Mouse (Mus musculus) embryonic facial prominence, embryonic 15.5 days (tissue): ENCODE results near the gene Foxp4. TPM values are rescaled to one million over a fixed set of nuclear protein-coding genes. Genes with fewer than 3 reads are reported as not detected.

Source experiments
- ATAC-seq: fragments of 200-750 bp; cut with Nextera tagmentation; 2 replicates; pipeline ENCODE4 v1.8.0; 2017; ENCODE audit warnings: low read depth, moderate TSS enrichment; ENCODE audit not compliant: insufficient number of reproducible peaks, low FRiP score, low TSS enrichment
- H3K27ac ChIP-seq: fragments of 300-500 bp; sonication (generic); replicated peaks from 2 replicates; pipeline ENCODE4 v1.5.1; 2015; ENCODE audit warnings: mild to moderate bottlenecking, inconsistent platforms
- H3K27me3 ChIP-seq: fragments of 300-500 bp; sonication (generic); 2 replicates; pipeline ENCODE4 v1.6.1; 2015; ENCODE audit warnings: inconsistent platforms
- H3K36me3 ChIP-seq: fragments of 300-500 bp; sonication (generic); 2 replicates; pipeline ENCODE4 v1.6.1; 2015; ENCODE audit warnings: mild to moderate bottlenecking, inconsistent platforms
- H3K4me1 ChIP-seq: fragments of 300-500 bp; sonication (generic); 2 replicates; pipeline ENCODE4 v1.6.1; 2015; ENCODE audit warnings: inconsistent platforms
- H3K4me2 ChIP-seq: fragments of 300-500 bp; sonication (generic); replicated peaks from 2 replicates; pipeline ENCODE4 v1.6.1; 2015; ENCODE audit warnings: mild to moderate bottlenecking, inconsistent platforms
- H3K4me3 ChIP-seq: fragments of 300-500 bp; sonication (generic); replicated peaks from 2 replicates; pipeline ENCODE4 v1.5.1; 2015; ENCODE audit warnings: mild to moderate bottlenecking, inconsistent platforms
- H3K9ac ChIP-seq: fragments of 300-500 bp; sonication (generic); 2 replicates; pipeline ENCODE4 v1.6.1; 2015; ENCODE audit warnings: inconsistent platforms
- H3K9me3 ChIP-seq: fragments of 300-500 bp; sonication (generic); replicated peaks from 2 replicates; pipeline ENCODE4 v1.6.1; 2016; ENCODE audit warnings: inconsistent platforms
- WGBS: fragments of 180-500 bp; shearing (Covaris S2); methylation state at CpG from one replicate; pipeline ENCODE4 v1.1.7; 2015; 5-methylcytosine and 5-hydroxymethylcytosine counted together
- polyA plus RNA-seq: library from polyadenylated mRNA; unstranded; fragments of >200 nt; fragmentation: Nextera tagmentation; extraction: Ambion mirVana; gene quantifications from 2 replicates; pipeline ENCODE4 v1.2.1, GENCODE M21; 2015

The Foxp4 gene
- polyA plus RNA-seq, 1 experiment from 2014 or later: 19.3 TPM

GRCm38 (mm10) chr17:47950831-47951230, 26.4 kb upstream of the Foxp4 start:
- peaks cover 27% of the 10 kb centered on the region for H3K4me1 ChIP-seq
- no peak overlapping the region for H3K27ac ChIP-seq
- no peak for ATAC-seq
- H3K4me3 ChIP-seq: no peak overlapping the region
- H3K9me3 ChIP-seq: no peaks in the 10 kb centered on the region
- H3K9ac ChIP-seq: no peak overlapping the region
- H3K36me3 ChIP-seq: no peaks in the 10 kb centered on the region
- 78% methylated on average over 5 of the region's 5 CpGs for WGBS
- peaks cover 14% of the 10 kb centered on the region for H3K27me3 ChIP-seq
- no peak overlapping the region for H3K4me2 ChIP-seq

GRCm38 (mm10) chr17:47949441-47949840, 25.0 kb upstream of the Foxp4 start:
- Histone ChIP-seq H3K4me2 (no peak overlapping the region), H3K4me3 (no peak overlapping the region), H3K9me3 (no peaks in the 10 kb centered on the region), H3K36me3 (no peaks in the 10 kb centered on the region), H3K9ac (no peak overlapping the region), H3K4me1 (peaks cover 19% of the 10 kb centered on the region), H3K27ac (no peak overlapping the region), H3K27me3 (peaks cover 16% of the 10 kb centered on the region)
- no peak for ATAC-seq
- 90% methylated on average over 12 of the region's 12 CpGs for WGBS

GRCm38 (mm10) chr17:47948753-47949152, 24.3 kb upstream of the Foxp4 start:
- no peak overlapping the region for H3K27ac ChIP-seq
- no peak for ATAC-seq
- no peaks in the 10 kb centered on the region for H3K9me3 ChIP-seq
- H3K4me2 ChIP-seq: no peak overlapping the region
- WGBS: 71% methylated on average over 5 of the region's 5 CpGs
- no peak overlapping the region for H3K4me3 ChIP-seq
- H3K27me3 ChIP-seq: peaks cover 19% of the 10 kb centered on the region
- peaks cover 19% of the 10 kb centered on the region for H3K4me1 ChIP-seq
- H3K9ac ChIP-seq: no peak overlapping the region
- H3K36me3 ChIP-seq: no peaks in the 10 kb centered on the region

GRCm38 (mm10) chr17:47946921-47947420, 22.5 kb upstream of the Foxp4 start:
- Histone ChIP-seq H3K4me2 (peak overlapping the region; percentile 27; the same call in 1 of the 2 replicates), H3K9me3 (no peaks in the 10 kb centered on the region), H3K27ac (no peak overlapping the region), H3K9ac (no peak overlapping the region), H3K27me3 (peaks cover 12% of the 10 kb centered on the region), H3K4me1 (peaks cover 15% of the 10 kb centered on the region), H3K36me3 (no peaks in the 10 kb centered on the region), H3K4me3 (no peak overlapping the region)
- whole genome bisulfite sequencing: 10% methylated on average over 14 of the region's 14 CpGs
- ATAC-seq: peak; percentile 53; the same call in 1 of the 2 replicates

- H3K9me3 ChIP-seq: no peaks in the 10 kb centered on the region
These were observed 21.7 kb upstream of the Foxp4 start for GRCm38 (mm10) chr17:47946111-47946510.

GRCm38 (mm10) chr17:47943103-47943870, 18.8 kb upstream of the Foxp4 start:
- H3K9ac ChIP-seq: no peak overlapping the region
- H3K4me3 ChIP-seq: no peak overlapping the region
- H3K27me3 ChIP-seq: peaks cover 7% of the 10 kb centered on the region; the same call in 1 of the 2 replicates
- H3K4me2 ChIP-seq: peak overlapping the region; percentile 2; the same call in 1 of the 2 replicates
- no peaks in the 10 kb centered on the region for H3K9me3 ChIP-seq
- H3K4me1 ChIP-seq: peaks cover 17% of the 10 kb centered on the region
- 24% methylated on average over 9 of the region's 9 CpGs for WGBS
- 0 out of 2 replicates have a peak, but pooled peaks have one; percentile 28 for ATAC-seq
- H3K27ac ChIP-seq: 0 out of 2 replicates have a peak overlapping the region, but pooled peaks have one; percentile 12
- H3K36me3 ChIP-seq: no peaks in the 10 kb centered on the region

More at GRCm38 (mm10) chr17:47946111-47946510, 21.7 kb upstream of the Foxp4 start:
- Histone ChIP-seq H3K4me2 (no peak overlapping the region), H3K4me3 (no peak overlapping the region), H3K9ac (no peak overlapping the region), H3K4me1 (peaks cover 14% of the 10 kb centered on the region), H3K27me3 (peaks cover 12% of the 10 kb centered on the region), H3K36me3 (no peaks in the 10 kb centered on the region), H3K27ac (no peak overlapping the region)
- WGBS: 71% methylated on average over 3 of the region's 3 CpGs
- no peak for ATAC-seq

GRCm38 (mm10) chr17:47942008-47942407, 17.6 kb upstream of the Foxp4 start:
- no peaks in the 10 kb centered on the region for H3K36me3 ChIP-seq
- H3K9me3 ChIP-seq: no peaks in the 10 kb centered on the region
- H3K4me1 ChIP-seq: peaks cover 20% of the 10 kb centered on the region
- peaks cover 7% of the 10 kb centered on the region; the same call in 1 of the 2 replicates for H3K27me3 ChIP-seq
- no peak overlapping the region for H3K4me3 ChIP-seq
- H3K9ac ChIP-seq: no peak overlapping the region
- H3K27ac ChIP-seq: no peak overlapping the region
- WGBS: 73% methylated on average over 4 of the region's 4 CpGs
- ATAC-seq: no peak
- no peak overlapping the region for H3K4me2 ChIP-seq

GRCm38 (mm10) chr17:47938839-47939238, 14.4 kb upstream of the Foxp4 start:
- H3K36me3 ChIP-seq: no peaks in the 10 kb centered on the region
- H3K4me1 ChIP-seq: peaks cover 16% of the 10 kb centered on the region
- H3K4me2 ChIP-seq: no peak overlapping the region
- ATAC-seq: no peak
- 71% methylated on average over 6 of the region's 6 CpGs for WGBS
- no peaks in the 10 kb centered on the region for H3K27me3 ChIP-seq
- no peak overlapping the region for H3K4me3 ChIP-seq
- no peak overlapping the region for H3K27ac ChIP-seq
- H3K9ac ChIP-seq: no peak overlapping the region
- H3K9me3 ChIP-seq: no peaks in the 10 kb centered on the region

GRCm38 (mm10) chr17:47937926-47938600, 13.6 kb upstream of the Foxp4 start:
- Histone ChIP-seq H3K27ac (no peak overlapping the region), H3K27me3 (no peaks in the 10 kb centered on the region), H3K9me3 (no peaks in the 10 kb centered on the region), H3K4me1 (peaks cover 9% of the 10 kb centered on the region), H3K9ac (no peak overlapping the region), H3K36me3 (no peaks in the 10 kb centered on the region), H3K4me2 (no peak overlapping the region), H3K4me3 (no peak overlapping the region)
- no peak for ATAC-seq
- 29% methylated on average over 10 of the region's 10 CpGs for WGBS

- ATAC-seq: no peak
- peaks cover 8% of the 10 kb centered on the region for H3K4me1 ChIP-seq
These were observed 12.1 kb upstream of the Foxp4 start for GRCm38 (mm10) chr17:47936591-47936990.

GRCm38 (mm10) chr17:47929431-47929830, 5.0 kb upstream of the Foxp4 start:
- Histone ChIP-seq H3K9ac (no peak overlapping the region), H3K9me3 (no peaks in the 10 kb centered on the region), H3K4me3 (no peak overlapping the region), H3K36me3 (no peaks in the 10 kb centered on the region), H3K27ac (no peak overlapping the region), H3K4me1 (peaks cover 15% of the 10 kb centered on the region), H3K27me3 (no peaks in the 10 kb centered on the region), H3K4me2 (no peak overlapping the region)
- ATAC-seq: no peak
- WGBS: 93% methylated on average over 4 of the region's 4 CpGs

More at GRCm38 (mm10) chr17:47936591-47936990, 12.1 kb upstream of the Foxp4 start:
- H3K36me3 ChIP-seq: no peaks in the 10 kb centered on the region
- H3K4me3 ChIP-seq: no peak overlapping the region
- H3K9ac ChIP-seq: no peak overlapping the region
- H3K27me3 ChIP-seq: no peaks in the 10 kb centered on the region
- H3K27ac ChIP-seq: no peak overlapping the region
- H3K9me3 ChIP-seq: no peaks in the 10 kb centered on the region
- H3K4me2 ChIP-seq: no peak overlapping the region
- WGBS: 89% methylated on average over 4 of the region's 4 CpGs
